Mouse (Mus musculus): Measurements from ENCODE around the gene Calhm2. TPM values are rescaled to one million over a fixed set of nuclear protein-coding genes. Genes with fewer than 3 reads are reported as not detected.

Gene Calhm2
- 1 to 10 TPM; 3.1 to 3.9 TPM for total RNA-seq (2021)
- long read RNA-seq = 0 reads

DNA sequence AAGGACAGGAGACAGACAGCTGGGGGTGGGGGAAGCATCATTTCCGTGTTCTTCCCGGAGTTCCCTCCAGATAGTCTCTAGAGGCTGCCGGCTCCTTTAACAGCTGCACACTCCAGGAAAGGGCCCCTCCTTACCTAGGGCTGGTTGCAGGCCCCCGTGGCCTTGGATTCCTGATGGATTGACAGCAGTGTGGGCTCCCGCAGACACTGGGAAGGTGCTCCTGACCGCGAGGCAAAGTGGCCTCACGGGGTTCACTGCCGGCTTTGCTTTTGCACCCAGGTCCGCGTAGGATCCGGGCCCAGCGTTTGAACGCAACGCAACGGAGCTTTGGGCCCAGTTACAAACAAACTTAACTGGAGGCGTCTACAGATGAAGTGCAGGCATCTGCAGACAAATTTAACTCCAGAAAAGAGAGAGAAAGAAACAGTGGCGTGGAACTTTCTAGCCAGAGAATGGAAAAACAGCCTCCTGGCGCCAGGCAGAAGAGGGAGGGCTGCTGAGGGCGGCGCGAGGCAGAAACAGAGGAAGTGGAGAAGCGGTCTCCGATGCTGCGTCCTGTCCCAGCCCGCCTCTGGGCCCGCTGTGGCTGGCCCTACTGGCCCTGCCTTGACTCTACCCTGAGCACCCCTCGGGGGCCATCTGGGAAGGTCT, at the start of gene Calhm2:
TSS of gene Calhm2 (minus strand) at position 524 of the 651 bp plus-strand sequence.
- peak; percentile 44 to 55 for DNase-seq (ENCODE audit: low spot score in 2 of 2)

DNA sequence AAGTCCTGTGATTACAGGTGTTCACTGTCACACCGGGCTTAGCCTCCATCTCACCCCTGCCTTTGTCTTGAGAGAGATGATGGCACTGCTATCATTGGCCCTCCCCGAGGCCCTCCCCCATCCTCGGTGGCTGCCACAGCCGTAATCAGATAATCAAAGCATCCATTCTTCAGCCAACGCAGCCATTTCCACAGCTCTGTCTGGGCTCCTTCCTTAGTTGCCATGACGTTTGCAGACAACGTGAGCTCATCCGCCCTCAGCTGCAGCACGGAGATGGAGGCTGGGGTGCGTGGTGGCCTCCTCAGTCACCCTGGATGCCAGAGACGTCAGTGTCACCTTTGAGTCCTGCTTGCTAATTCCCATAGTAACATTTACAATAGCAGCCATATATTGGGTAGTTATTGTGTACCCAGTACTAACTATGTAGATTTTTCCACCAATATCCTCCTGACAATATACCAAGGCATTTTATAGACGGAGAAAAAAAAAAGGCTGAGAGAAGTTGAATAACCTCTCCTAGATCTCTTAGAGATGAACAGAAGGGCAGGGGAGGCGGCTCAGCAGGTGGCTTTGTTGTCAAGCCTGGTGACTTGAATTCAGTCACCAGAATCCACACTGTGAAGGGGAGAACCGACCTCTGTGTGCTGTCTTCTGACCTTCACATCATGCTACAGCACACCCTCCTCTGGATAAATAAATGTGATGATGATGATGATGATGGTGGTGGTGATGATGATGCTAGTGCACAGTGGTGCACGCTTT, 48.6 kb upstream of the Calhm2 start:
- DNase-seq (ENCODE audit: low spot score in 2 of 2) = no peak

DNA sequence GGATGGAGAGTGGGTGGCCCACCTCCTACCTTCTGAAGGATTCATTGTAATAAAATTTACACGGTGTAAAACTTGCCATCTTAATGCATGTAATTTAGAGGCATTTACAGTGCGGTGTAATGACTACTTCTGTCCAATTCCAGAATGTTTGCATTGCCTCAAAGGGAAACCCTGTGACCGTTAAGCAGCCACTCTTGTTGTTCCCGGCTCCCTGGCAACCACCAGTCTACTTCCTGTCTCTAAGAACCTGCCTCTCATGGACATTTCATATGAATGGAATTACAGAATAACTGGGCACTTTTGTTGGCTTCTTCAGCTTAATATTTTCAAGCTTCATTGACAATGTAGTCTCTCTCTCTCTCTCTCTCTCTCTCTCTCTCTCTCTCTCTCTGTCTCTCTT, 46.6 kb upstream of the Calhm2 start:
- DNase-seq (ENCODE audit: low spot score in 2 of 2) = no peak

DNA sequence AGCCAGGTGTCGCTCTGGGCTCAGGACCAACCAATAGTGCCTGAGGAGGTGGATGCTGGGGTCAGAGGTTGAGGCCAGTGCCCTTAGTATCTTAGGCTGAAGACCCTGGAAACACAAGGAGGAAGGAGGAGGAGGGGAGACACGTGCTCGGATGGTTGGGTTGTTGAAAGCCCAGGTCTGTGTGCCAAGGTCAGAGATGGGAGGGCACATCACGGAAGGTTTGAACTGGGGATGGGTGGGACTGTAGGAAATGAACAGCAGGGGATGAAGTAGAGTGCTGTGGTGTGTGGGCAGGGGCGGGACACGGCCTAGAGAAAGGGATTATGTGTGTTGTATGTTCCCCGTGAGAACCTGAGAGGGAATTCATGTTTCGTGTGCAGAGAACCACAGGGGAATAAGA, 46.1 kb upstream of the Calhm2 start:
- DNase-seq (ENCODE audit: low spot score in 2 of 2) = no peak

- DNase-seq (ENCODE audit: low spot score in 2 of 2) = no peak
These were observed 41.9 kb upstream of the Calhm2 start for GRCm38 (mm10) chr19:47180011-47180410.

GRCm38 (mm10) chr19:47179272-47179809, 41.2 kb upstream of the Calhm2 start:
- peak; percentile 42 to 57 for DNase-seq (ENCODE audit: low spot score in 2 of 2)

GRCm38 (mm10) chr19:47178431-47179271, 40.6 kb upstream of the Calhm2 start, which contains the start of gene Neurl1a:
Gene Neurl1a, plus strand, starts transcription at chr19:47178820.
- peak; percentile 61 to 71 for DNase-seq (ENCODE audit: low spot score in 2 of 2)

- DNase-seq (ENCODE audit: low spot score in 2 of 2) = peak; percentile 41 to 46
These were observed 39.9 kb upstream of the Calhm2 start for GRCm38 (mm10) chr19:47178001-47178400.

- no peak for DNase-seq (ENCODE audit: low spot score in 2 of 2)
These were observed 38.9 kb upstream of the Calhm2 start for GRCm38 (mm10) chr19:47176916-47177505.

GRCm38 (mm10) chr19:47175472-47175871, 37.4 kb upstream of the Calhm2 start:
- DNase-seq (ENCODE audit: low spot score in 2 of 2) = no peak

- no peak for DNase-seq (ENCODE audit: low spot score in 2 of 2)
These were observed 36.4 kb upstream of the Calhm2 start for GRCm38 (mm10) chr19:47174515-47174914.

- peak; percentile 92 to 93 for DNase-seq (ENCODE audit: low spot score in 2 of 2)
These were observed 30.8 kb upstream of the Calhm2 start for GRCm38 (mm10) chr19:47168793-47169412.

DNA sequence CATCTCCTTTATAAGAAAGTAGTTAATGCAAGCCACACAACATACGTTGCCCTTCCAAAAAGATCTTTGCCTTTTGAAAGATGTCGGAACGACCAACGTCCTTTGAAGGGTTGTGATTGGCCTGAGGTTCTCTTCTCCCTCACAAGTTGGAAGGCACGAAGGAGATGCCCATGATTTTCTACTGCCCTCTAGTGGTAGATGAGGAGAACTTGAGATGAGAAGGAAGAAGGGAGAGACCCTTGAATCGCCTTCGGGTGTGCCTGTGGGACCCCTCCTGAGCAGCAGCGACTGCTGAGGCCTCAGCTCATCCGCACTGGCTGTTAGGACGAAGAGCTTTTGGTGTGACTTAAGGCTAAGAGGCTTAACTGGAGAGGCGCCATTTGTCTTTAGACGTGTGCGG, 30.1 kb upstream of the Calhm2 start:
- DNase-seq (ENCODE audit: low spot score in 2 of 2) = peak; percentile 18 to 31

DNA sequence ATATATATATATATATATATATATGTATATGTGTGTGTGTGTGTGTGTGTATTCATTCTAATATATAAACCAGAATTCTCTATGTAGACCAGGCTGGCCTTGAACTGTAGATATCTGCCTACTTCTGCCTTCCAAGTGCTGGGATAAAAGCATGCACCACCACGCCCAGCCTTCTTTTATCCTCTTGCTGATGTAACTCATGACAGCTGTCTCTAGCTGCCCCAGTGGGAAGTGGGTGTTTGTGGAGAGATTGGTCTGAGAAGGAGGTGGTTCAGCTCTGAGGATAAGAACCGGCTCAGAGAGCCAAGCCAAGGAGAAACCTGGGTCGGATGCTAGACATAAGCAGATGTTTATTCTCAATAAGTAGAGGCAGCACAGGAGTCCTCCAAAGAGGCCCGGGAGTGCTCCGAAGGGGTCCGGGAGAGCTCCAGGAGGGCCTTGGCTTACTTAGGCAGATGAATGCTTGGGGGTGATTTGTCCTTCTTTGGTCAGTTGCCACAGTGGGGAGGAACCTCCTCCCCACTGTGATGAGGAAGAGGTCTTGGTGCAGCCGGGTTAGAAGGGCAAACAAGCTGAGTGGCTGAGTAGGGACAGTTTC, 29.6 kb upstream of the Calhm2 start:
- DNase-seq (ENCODE audit: low spot score in 2 of 2) = no peak

DNA sequence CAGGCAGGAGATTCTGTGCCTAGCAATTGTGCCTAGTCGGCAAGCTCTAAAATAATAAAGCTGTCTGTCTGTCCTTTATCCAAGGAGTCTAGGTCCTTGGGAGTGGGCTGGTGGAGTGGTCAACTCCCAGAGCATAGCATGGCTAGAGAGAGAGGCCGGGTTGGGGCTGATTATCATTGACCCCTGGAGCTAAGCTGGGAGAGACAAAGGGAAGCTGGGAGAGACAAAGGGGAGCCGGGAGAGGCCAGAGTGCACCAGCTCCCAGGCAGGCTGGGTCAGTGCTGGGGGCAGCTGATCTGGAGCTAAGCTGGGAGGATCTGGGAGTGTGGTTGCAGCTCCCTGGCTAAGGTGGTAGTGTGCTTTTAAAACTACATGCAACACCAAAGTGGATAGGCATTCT, 28.7 kb upstream of the Calhm2 start:
- DNase-seq (ENCODE audit: low spot score in 2 of 2) = no peak

GRCm38 (mm10) chr19:47163176-47163744, 25.2 kb upstream of the Calhm2 start:
- DNase-seq (ENCODE audit: low spot score in 2 of 2) = no peak

GRCm38 (mm10) chr19:47161669-47162068, 23.6 kb upstream of the Calhm2 start:
- DNase-seq (ENCODE audit: low spot score in 2 of 2) = no peak

DNA sequence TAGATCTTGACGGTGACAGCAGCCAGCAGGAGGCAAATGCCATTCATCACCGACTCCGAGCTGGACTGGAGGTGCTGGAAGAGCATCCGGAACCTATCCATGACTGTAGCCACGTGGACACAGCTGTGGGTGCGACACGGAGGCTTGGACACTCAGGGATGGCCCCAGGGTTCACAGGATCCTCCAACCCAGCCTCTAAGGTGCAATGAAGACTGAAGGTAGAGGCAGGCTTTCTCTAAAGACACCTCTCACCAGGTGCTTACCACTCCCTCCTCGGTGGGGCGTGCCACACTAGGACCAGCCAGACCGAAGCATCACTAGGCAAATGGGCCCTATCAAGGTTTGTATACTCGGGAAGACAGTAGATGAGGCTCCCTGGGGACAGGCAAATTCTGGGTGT, 19.6 kb upstream of the Calhm2 start, which contains the start of gene Calhm3:
TSS of gene Calhm3 (minus strand) at position 101 of the 400 bp plus-strand sequence.
- no peak for DNase-seq (ENCODE audit: low spot score in 2 of 2)

GRCm38 (mm10) chr19:47153767-47154166, 15.7 kb upstream of the Calhm2 start:
- DNase-seq (ENCODE audit: low spot score in 2 of 2) = no peak

DNA sequence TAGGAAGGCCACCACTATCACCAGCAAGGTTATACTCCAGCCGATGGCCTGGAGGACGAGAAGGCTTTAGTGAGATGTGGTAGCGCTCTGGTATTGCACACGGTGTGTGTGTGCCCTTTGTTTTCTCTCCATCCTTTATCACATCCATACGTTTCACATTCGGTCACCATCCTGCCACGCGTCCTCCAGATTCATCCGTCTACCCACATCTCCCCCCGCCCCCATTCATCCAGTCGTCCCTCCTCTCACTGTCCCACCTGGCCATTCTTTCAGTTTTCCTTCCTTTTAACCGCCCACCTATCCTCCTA, 13.9 kb upstream of the Calhm2 start:
- no peak for DNase-seq (ENCODE audit: low spot score in 2 of 2)

All from layer of hippocampus, postnatal 10 days (tissue).